Mouse (Mus musculus) ES-Bruce4 (cell line): ENCODE measurements at regions not wholly inside any gene's neighbourhood (a gene's known extent, or its start where the extent isn't known, plus 50 kb on each side); places are given as distances from the start of the nearest gene placed in this dataset.

Experiments
- CTCF ChIP-seq: IDR thresholded peaks from one replicate; pipeline ENCODE4 v1.8.1; 2011; ENCODE audit warnings: low read depth, low read length
- EP300 ChIP-seq: IDR thresholded peaks from 2 replicates; pipeline ENCODE4 v1.6.1; 2011; ENCODE audit warnings: low read depth, low read length; ENCODE audit not compliant: insufficient read depth
- POLR2A ChIP-seq: IDR thresholded peaks from one replicate; pipeline ENCODE4 v1.8.1; 2011; ENCODE audit warnings: low read length; ENCODE audit not compliant: insufficient read depth

GRCm38 (mm10) chr10:45916928-45917327 is 339.3 kb downstream of the Hace1 start:
- TF ChIP-seq CTCF: no peak
- TF ChIP-seq POLR2A: no peak
- TF ChIP-seq EP300: no peak
